Mouse (Mus musculus) liver, adult 2 months (tissue): ENCODE measurements around the gene Wnt11. TPM values are rescaled to one million over a fixed set of nuclear protein-coding genes. Genes with fewer than 3 reads are reported as not detected.

Experiments used
- DNase-seq: peaks from one replicate; pipeline ENCODE4 v3.0.0-alpha.2; 2011; ENCODE audit warnings: low read depth, low spot score; ENCODE audit errors: extremely low read depth
- H3K27ac ChIP-seq: fragments of 200-500 bp; replicated peaks from 2 replicates; pipeline ENCODE4 v1.5.1; 2012; ENCODE audit warnings: low read depth, mild to moderate bottlenecking, control low read depth, inconsistent platforms, low read length; ENCODE audit not compliant: insufficient read depth
- H3K27me3 ChIP-seq: fragments of 200-500 bp; 2 replicates; pipeline ENCODE4 v1.6.1; 2012; ENCODE audit warnings: mild to moderate bottlenecking, moderate library complexity, low read length, inconsistent platforms; ENCODE audit not compliant: control insufficient read depth, insufficient read depth
- H3K36me3 ChIP-seq: fragments of 200-500 bp; 2 replicates; pipeline ENCODE4 v1.6.1; 2012; ENCODE audit warnings: low read length, inconsistent platforms; ENCODE audit not compliant: control insufficient read depth, insufficient read depth
- H3K4me1 ChIP-seq: fragments of 200-500 bp; 2 replicates; pipeline ENCODE4 v1.6.1; 2011; ENCODE audit warnings: low read length; ENCODE audit not compliant: control insufficient read depth, insufficient read depth
- H3K4me3 ChIP-seq: fragments of 200-500 bp; 2 replicates; pipeline ENCODE4 v1.5.1; 2011; ENCODE audit warnings: low read depth, mild to moderate bottlenecking, control low read depth, low read length, moderate library complexity; ENCODE audit not compliant: insufficient read depth
- H3K79me2 ChIP-seq: fragments of 200-500 bp; 2 replicates; pipeline ENCODE4 v1.6.1; 2012; ENCODE audit warnings: inconsistent platforms, mild to moderate bottlenecking, low read length, moderate library complexity; ENCODE audit not compliant: control insufficient read depth, insufficient read depth
- H3K9ac ChIP-seq: fragments of 200-500 bp; 2 replicates; pipeline ENCODE4 v1.6.1; 2012; ENCODE audit warnings: low read depth, mild to moderate bottlenecking, control low read depth, inconsistent platforms, low read length
- CTCF ChIP-seq: fragments of 200-500 bp; IDR thresholded peaks from 2 replicates; pipeline ENCODE4 v1.5.1; 2011; ENCODE audit warnings: low read depth, low read length, control low read depth
- POLR2A ChIP-seq: fragments of 200-500 bp; IDR thresholded peaks from 2 replicates; pipeline ENCODE4 v1.6.1; 2011; ENCODE audit warnings: low read length, control low read depth; ENCODE audit not compliant: insufficient read depth; ENCODE audit errors: extremely low read depth
- WGBS: fragments of 180-500 bp; shearing (Covaris S2); methylation state at CpG from one replicate; pipeline ENCODE4 v1.1.7; 2018; 5-methylcytosine and 5-hydroxymethylcytosine counted together
- polyA plus RNA-seq: library from polyadenylated mRNA; depleted of rRNA; stranded (reverse); fragments of >200 nt; gene quantifications from 2 replicates; pipeline ENCODE4 v1.2.3, GENCODE M21; 2012
- total RNA-seq: library from RNA; depleted of rRNA; stranded (reverse); fragments of >200 nt; gene quantifications from 2 replicates; pipeline ENCODE4 v1.2.3, GENCODE M21; 2014

Gene Wnt11
- total and polyA plus RNA-seq, 2 experiments, result 0.21 to 0.55 TPM

- Histone ChIP-seq H3K36me3 (no peaks in the 10 kb centered on the region), H3K27ac (no peak overlapping the region), H3K27me3 (no peaks in the 10 kb centered on the region), H3K9ac (no peak overlapping the region), H3K79me2 (no peaks in the 10 kb centered on the region), H3K4me1 (no peaks in the 10 kb centered on the region), H3K4me3 (no peak overlapping the region)
- WGBS, result 89% methylated on average over 3 of the region's 3 CpGs
- TF ChIP-seq CTCF, result no peak
- no peak for TF ChIP-seq POLR2A
- DNase-seq, result no peak
Measured at GRCm38 (mm10) chr7:98794444-98794843, 40.5 kb upstream of the Wnt11 start.

GRCm38 (mm10) chr7:98795637-98796036, 39.3 kb upstream of the Wnt11 start:
- TF ChIP-seq CTCF, result no peak
- no peak for TF ChIP-seq POLR2A
- Histone ChIP-seq H3K36me3 (no peaks in the 10 kb centered on the region), H3K4me3 (no peak overlapping the region), H3K79me2 (no peaks in the 10 kb centered on the region), H3K27me3 (no peaks in the 10 kb centered on the region), H3K27ac (no peak overlapping the region), H3K9ac (no peak overlapping the region), H3K4me1 (no peaks in the 10 kb centered on the region)
- 93% methylated on average over 5 of the region's 5 CpGs for WGBS
- no peak for DNase-seq

GRCm38 (mm10) chr7:98797347-98798133, 37.4 kb upstream of the Wnt11 start:
- Histone ChIP-seq H3K79me2 (no peaks in the 10 kb centered on the region), H3K4me1 (no peaks in the 10 kb centered on the region), H3K36me3 (no peaks in the 10 kb centered on the region), H3K27ac (no peak overlapping the region), H3K4me3 (no peak overlapping the region), H3K9ac (no peak overlapping the region), H3K27me3 (no peaks in the 10 kb centered on the region)
- TF ChIP-seq POLR2A, result no peak
- no peak for TF ChIP-seq CTCF
- WGBS, result 71% methylated on average over 5 of the region's 5 CpGs
- no peak for DNase-seq

GRCm38 (mm10) chr7:98798134-98798417, 36.8 kb upstream of the Wnt11 start:
- Histone ChIP-seq H3K36me3 (no peaks in the 10 kb centered on the region), H3K27ac (no peak overlapping the region), H3K4me3 (no peak overlapping the region), H3K79me2 (no peaks in the 10 kb centered on the region), H3K9ac (no peak overlapping the region), H3K4me1 (no peaks in the 10 kb centered on the region), H3K27me3 (no peaks in the 10 kb centered on the region)
- WGBS, result 56% methylated on average over 3 of the region's 3 CpGs
- TF ChIP-seq POLR2A (no peak), CTCF (no peak)
- DNase-seq, result no peak

GRCm38 (mm10) chr7:98800435-98800834, 34.5 kb upstream of the Wnt11 start:
- 80% methylated on average over 8 of the region's 8 CpGs for WGBS
- no peak overlapping the region for H3K4me3 ChIP-seq
- TF ChIP-seq CTCF, result no peak
- TF ChIP-seq POLR2A, result no peak
- no peaks in the 10 kb centered on the region for H3K79me2 ChIP-seq
- H3K27ac ChIP-seq, result no peak overlapping the region
- H3K36me3 ChIP-seq, result no peaks in the 10 kb centered on the region
- no peaks in the 10 kb centered on the region for H3K27me3 ChIP-seq
- peaks cover 6% of the 10 kb centered on the region; the same call in 1 of the 2 replicates for H3K4me1 ChIP-seq
- no peak overlapping the region for H3K9ac ChIP-seq
- no peak for DNase-seq

GRCm38 (mm10) chr7:98801086-98801485, 33.8 kb upstream of the Wnt11 start:
- no peak for DNase-seq
- 82% methylated on average over 7 of the region's 7 CpGs for WGBS
- Histone ChIP-seq H3K4me1 (peaks cover 6% of the 10 kb centered on the region; the same call in 1 of the 2 replicates), H3K36me3 (no peaks in the 10 kb centered on the region), H3K27ac (no peak overlapping the region), H3K4me3 (no peak overlapping the region), H3K79me2 (no peaks in the 10 kb centered on the region), H3K9ac (no peak overlapping the region), H3K27me3 (no peaks in the 10 kb centered on the region)
- TF ChIP-seq CTCF (no peak), POLR2A (no peak)
